Mouse (Mus musculus) erythroblast, embryonic 14.5 days (primary cell): Measurements from ENCODE around the gene Cemip. TPM values are rescaled to one million over a fixed set of nuclear protein-coding genes. Genes with fewer than 3 reads are reported as not detected.

Experiments used
- H3K27me3 ChIP-seq: 2 replicates; pipeline ENCODE4 v1.6.1; 2012; ENCODE audit warnings: inconsistent platforms; ENCODE audit not compliant: control insufficient read depth
- H3K36me3 ChIP-seq: 2 replicates; pipeline ENCODE4 v1.6.1; 2012; ENCODE audit warnings: mild to moderate bottlenecking, inconsistent platforms; ENCODE audit not compliant: control insufficient read depth
- H3K4me1 ChIP-seq: 2 replicates; pipeline ENCODE4 v1.6.1; 2012; ENCODE audit warnings: inconsistent platforms; ENCODE audit not compliant: control insufficient read depth
- H3K4me3 ChIP-seq: replicated peaks from 2 replicates; pipeline ENCODE3; 2012; ENCODE audit warnings: moderate library complexity, mild to moderate bottlenecking, inconsistent platforms
- H3K9me3 ChIP-seq: 2 replicates; pipeline ENCODE4 v1.6.1; 2012; ENCODE audit warnings: low read length, inconsistent platforms, mixed read lengths; ENCODE audit not compliant: control insufficient read depth
- GATA1 ChIP-seq: IDR thresholded peaks from 2 replicates; pipeline ENCODE4 v1.6.1; 2012; ENCODE audit warnings: low read length, inconsistent platforms, mixed read lengths
- TAL1 ChIP-seq: IDR thresholded peaks from 3 replicates; pipeline ENCODE4 v1.6.1; 2012; ENCODE audit warnings: low read length, inconsistent platforms, mixed read lengths
- polyA plus RNA-seq: library from polyadenylated mRNA; stranded (reverse); fragments of >175 nt; gene quantifications from 2 replicates; pipeline ENCODE4 v1.2.3, GENCODE M21; 2012

Cemip gene
- polyA plus RNA-seq, 1 experiment, result 0.01 TPM

DNA sequence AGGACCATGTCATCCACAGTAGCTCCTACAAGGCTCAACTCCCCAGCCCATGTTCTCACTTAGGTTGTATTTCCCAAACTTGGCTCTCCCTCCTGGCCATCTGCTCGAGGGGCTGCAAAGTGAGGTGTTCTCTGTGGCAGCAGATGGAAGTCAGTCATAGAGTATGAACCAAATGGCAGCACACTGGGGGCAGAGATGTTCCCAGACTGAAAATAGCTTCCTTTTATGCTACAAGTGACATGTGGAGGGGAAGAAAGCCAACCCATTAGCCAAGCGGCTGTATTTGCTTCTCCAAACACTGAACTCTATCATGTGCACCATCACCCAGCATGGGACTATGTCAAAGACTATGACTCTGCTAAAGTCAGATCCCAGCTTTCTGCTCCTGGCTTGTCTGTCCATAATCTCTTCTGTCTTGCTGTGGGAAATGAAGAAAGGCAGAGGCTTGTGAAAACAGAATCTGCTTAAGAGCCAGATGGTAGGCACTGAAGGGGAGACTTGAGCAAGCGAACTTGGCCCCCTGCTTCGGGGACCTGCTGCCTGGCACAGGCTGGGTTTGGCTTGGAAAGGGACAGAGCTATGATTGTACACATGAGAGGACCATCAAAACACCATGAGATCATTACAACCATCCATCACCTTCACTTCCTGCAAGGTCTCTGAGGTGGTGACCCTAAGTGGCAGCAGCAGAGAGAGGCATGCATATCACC lies 41.6 kb downstream of the Cemip start:
- H3K27me3 ChIP-seq, result no peaks in the 10 kb centered on the region
- H3K36me3 ChIP-seq, result no peaks in the 10 kb centered on the region
- H3K9me3 ChIP-seq, result no peaks in the 10 kb centered on the region
- TF ChIP-seq GATA1 (no peak), TAL1 (no peak)
- H3K4me1 ChIP-seq, result no peaks in the 10 kb centered on the region
- H3K4me3 ChIP-seq, result no peak overlapping the region

DNA sequence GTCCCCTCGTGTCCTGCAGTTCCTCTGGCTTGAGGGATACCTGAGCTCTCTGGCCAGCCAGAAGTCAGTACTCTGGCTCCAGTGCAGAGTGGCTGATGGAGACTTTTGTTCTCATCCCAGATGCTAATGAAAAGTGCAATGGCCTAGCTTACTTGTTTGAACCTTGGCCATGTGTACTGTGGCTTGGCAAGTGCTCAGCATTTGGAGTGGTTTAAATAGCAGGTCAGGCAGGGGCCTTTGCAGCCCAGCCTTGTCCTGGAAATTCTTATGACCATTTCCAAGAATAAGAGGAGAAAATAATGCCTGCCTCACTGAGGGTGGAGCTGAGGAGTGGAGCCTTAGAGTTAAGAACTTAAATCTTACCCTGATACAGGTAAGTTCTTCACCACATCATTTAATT lies 43.6 kb downstream of the Cemip start:
- TF ChIP-seq TAL1, result no peak
- no peak for TF ChIP-seq GATA1
- no peaks in the 10 kb centered on the region for H3K36me3 ChIP-seq
- H3K9me3 ChIP-seq, result no peaks in the 10 kb centered on the region
- H3K4me3 ChIP-seq, result no peak overlapping the region
- no peaks in the 10 kb centered on the region for H3K4me1 ChIP-seq
- no peaks in the 10 kb centered on the region for H3K27me3 ChIP-seq

- no peak for TF ChIP-seq GATA1
- Histone ChIP-seq H3K4me1 (no peaks in the 10 kb centered on the region), H3K9me3 (no peaks in the 10 kb centered on the region), H3K36me3 (no peaks in the 10 kb centered on the region), H3K27me3 (no peaks in the 10 kb centered on the region), H3K4me3 (no peak overlapping the region)
Measured at GRCm38 (mm10) chr7:84039856-84040522, 46.3 kb downstream of the Cemip start.

GRCm38 (mm10) chr7:84038642-84039041 lies 47.7 kb downstream of the Cemip start:
- no peaks in the 10 kb centered on the region for H3K36me3 ChIP-seq
- TF ChIP-seq GATA1 (no peak), TAL1 (no peak)
- no peak overlapping the region for H3K4me3 ChIP-seq
- no peaks in the 10 kb centered on the region for H3K9me3 ChIP-seq
- H3K4me1 ChIP-seq, result no peaks in the 10 kb centered on the region
- no peaks in the 10 kb centered on the region for H3K27me3 ChIP-seq

GRCm38 (mm10) chr7:84032831-84033230 lies 53.5 kb downstream of the Cemip start:
- Histone ChIP-seq H3K36me3 (no peaks in the 10 kb centered on the region), H3K9me3 (no peaks in the 10 kb centered on the region), H3K4me3 (no peak overlapping the region), H3K4me1 (no peaks in the 10 kb centered on the region), H3K27me3 (no peaks in the 10 kb centered on the region)
- TF ChIP-seq GATA1 (no peak), TAL1 (no peak)

GRCm38 (mm10) chr7:84029120-84029771 lies 57.1 kb downstream of the Cemip start:
- no peaks in the 10 kb centered on the region for H3K27me3 ChIP-seq
- H3K4me1 ChIP-seq, result no peaks in the 10 kb centered on the region
- TF ChIP-seq GATA1, result no peak
- no peak for TF ChIP-seq TAL1
- H3K36me3 ChIP-seq, result no peaks in the 10 kb centered on the region
- H3K4me3 ChIP-seq, result no peak overlapping the region
- H3K9me3 ChIP-seq, result no peaks in the 10 kb centered on the region

GRCm38 (mm10) chr7:84028368-84028767 lies 57.9 kb downstream of the Cemip start:
- TF ChIP-seq TAL1 (no peak), GATA1 (no peak)
- Histone ChIP-seq H3K9me3 (no peaks in the 10 kb centered on the region), H3K27me3 (no peaks in the 10 kb centered on the region), H3K4me1 (no peaks in the 10 kb centered on the region), H3K4me3 (no peak overlapping the region), H3K36me3 (no peaks in the 10 kb centered on the region)

DNA sequence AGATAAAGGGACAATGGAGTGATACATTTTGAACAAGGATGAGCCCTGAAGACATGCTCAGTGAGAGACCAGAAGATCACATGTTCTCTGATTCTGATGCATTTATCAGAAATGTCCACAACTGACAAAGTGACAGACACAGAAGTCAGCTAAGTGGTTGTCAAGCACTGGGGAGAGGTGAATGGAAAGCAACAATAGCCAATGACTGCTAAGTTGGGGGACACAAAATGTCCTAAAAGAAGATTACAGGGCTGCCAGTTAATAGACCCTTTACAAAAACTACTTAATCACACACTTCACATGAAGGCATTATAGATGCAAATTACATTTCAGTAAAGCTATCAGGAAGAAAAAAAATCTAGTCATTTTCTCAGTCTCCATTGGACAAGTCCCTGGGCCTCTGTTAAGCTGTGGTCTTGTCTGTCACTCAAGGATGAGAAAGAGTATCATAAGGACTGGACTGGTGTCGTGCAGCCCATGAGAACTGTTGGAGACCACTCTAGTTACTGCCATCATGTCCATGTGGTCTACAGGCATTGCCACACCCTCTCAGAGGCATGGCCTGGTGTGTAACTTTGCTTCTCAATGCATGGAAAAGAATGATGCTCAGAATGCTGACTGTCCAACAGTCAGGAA lies 59.2 kb downstream of the Cemip start:
- Histone ChIP-seq H3K36me3 (no peaks in the 10 kb centered on the region), H3K27me3 (no peaks in the 10 kb centered on the region), H3K4me1 (no peaks in the 10 kb centered on the region), H3K4me3 (no peak overlapping the region), H3K9me3 (no peaks in the 10 kb centered on the region)
- TF ChIP-seq GATA1 (no peak), TAL1 (no peak)

GRCm38 (mm10) chr7:84026090-84026489 lies 60.2 kb downstream of the Cemip start:
- H3K4me1 ChIP-seq, result no peaks in the 10 kb centered on the region
- H3K9me3 ChIP-seq, result no peaks in the 10 kb centered on the region
- no peak overlapping the region for H3K4me3 ChIP-seq
- no peak for TF ChIP-seq GATA1
- TF ChIP-seq TAL1, result no peak
- H3K36me3 ChIP-seq, result no peaks in the 10 kb centered on the region
- H3K27me3 ChIP-seq, result no peaks in the 10 kb centered on the region
